Mouse (Mus musculus) intestine, embryonic 16.5 days (tissue): ENCODE data around the gene Rpn2. TPM values are rescaled to one million over a fixed set of nuclear protein-coding genes. Genes with fewer than 3 reads are reported as not detected.

ENCODE experiments used
- ATAC-seq: fragments of 200-750 bp; cut with Nextera tagmentation; 2 replicates; pipeline ENCODE4 v1.8.0; 2017; ENCODE audit warnings: moderate TSS enrichment, moderate library complexity
- H3K27ac ChIP-seq: fragments of 300-500 bp; sonication (generic); 2 replicates; pipeline ENCODE4 v1.5.1; 2014; ENCODE audit warnings: mild to moderate bottlenecking, low read length
- H3K27me3 ChIP-seq: fragments of 300-500 bp; sonication (generic); replicated peaks from 2 replicates; pipeline ENCODE4 v1.6.1; 2014; ENCODE audit warnings: low read length, control low read depth, mixed read lengths; ENCODE audit not compliant: control insufficient read depth, insufficient read depth
- H3K36me3 ChIP-seq: fragments of 300-500 bp; sonication (generic); 2 replicates; pipeline ENCODE4 v1.6.1; 2014; ENCODE audit warnings: low read length, control low read depth; ENCODE audit not compliant: control insufficient read depth, insufficient read depth
- H3K4me1 ChIP-seq: fragments of 300-500 bp; sonication (generic); 2 replicates; pipeline ENCODE4 v1.6.1; 2014; ENCODE audit warnings: low read length, control low read depth, mixed read lengths; ENCODE audit not compliant: control insufficient read depth, insufficient read depth
- H3K4me2 ChIP-seq: fragments of 300-500 bp; sonication (generic); 2 replicates; pipeline ENCODE4 v1.6.1; 2014; ENCODE audit warnings: low read depth, low read length, control low read depth
- H3K4me3 ChIP-seq: fragments of 300-500 bp; sonication (generic); 2 replicates; pipeline ENCODE4 v1.5.1; 2014; ENCODE audit warnings: mild to moderate bottlenecking, low read length
- H3K9ac ChIP-seq: fragments of 300-500 bp; sonication (generic); 2 replicates; pipeline ENCODE4 v1.6.1; 2014; ENCODE audit warnings: low read depth, low read length
- H3K9me3 ChIP-seq: fragments of 300-500 bp; sonication (generic); 2 replicates; pipeline ENCODE4 v1.6.1; 2016; ENCODE audit warnings: low read length, control low read depth; ENCODE audit not compliant: control insufficient read depth
- WGBS: fragments of 180-500 bp; shearing (Covaris S2); extraction: QIAGEN DNeasy Blood & Tissue Kit; methylation state at CpG from one replicate; pipeline ENCODE4 v1.1.7; 2014; 5-methylcytosine and 5-hydroxymethylcytosine counted together
- polyA plus RNA-seq: library from polyadenylated mRNA; unstranded; fragments of >200 nt; fragmentation: Nextera tagmentation; extraction: Ambion mirVana; gene quantifications from 2 replicates; pipeline ENCODE4 v1.2.1, GENCODE M21; 2015

Gene Rpn2
- polyA plus RNA-seq, 1 experiment from 2014 or later = 355 TPM

DNA sequence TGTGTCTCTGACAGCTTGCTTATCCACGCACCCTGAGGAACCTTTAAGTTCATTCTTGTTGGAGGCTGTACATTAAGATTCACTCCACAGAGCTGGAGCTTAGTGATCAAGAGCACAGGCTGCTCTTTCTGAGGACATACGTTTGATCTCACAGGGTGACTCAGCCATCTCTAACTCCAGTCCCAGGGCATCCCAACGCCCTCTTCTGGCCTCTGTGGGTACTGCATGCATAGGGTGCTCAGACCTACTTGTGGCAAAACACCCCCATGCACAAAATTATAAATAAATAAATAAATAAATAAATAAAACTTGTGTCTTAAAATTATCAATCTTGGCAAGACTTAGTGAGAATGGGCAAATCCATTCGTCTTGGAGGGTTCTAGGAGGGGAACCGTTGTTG lies 59.8 kb downstream of the Rpn2 start:
- Histone ChIP-seq H3K27ac (no peak overlapping the region), H3K27me3 (no peaks in the 10 kb centered on the region), H3K4me3 (no peak overlapping the region), H3K4me2 (no peak overlapping the region), H3K9me3 (no peaks in the 10 kb centered on the region), H3K9ac (no peak overlapping the region), H3K4me1 (peaks cover 9% of the 10 kb centered on the region; the same call in 1 of the 2 replicates), H3K36me3 (no peaks in the 10 kb centered on the region)
- ATAC-seq = no peak
- 44% methylated on average over 5 of the region's 5 CpGs for WGBS

GRCm38 (mm10) chr2:157339532-157339931 lies 60.7 kb downstream of the Rpn2 start:
- H3K27ac ChIP-seq = no peak overlapping the region
- H3K9me3 ChIP-seq = no peaks in the 10 kb centered on the region
- 71% methylated on average over 7 of the region's 7 CpGs for WGBS
- H3K9ac ChIP-seq = no peak overlapping the region
- no peaks in the 10 kb centered on the region for H3K36me3 ChIP-seq
- H3K4me3 ChIP-seq = no peak overlapping the region
- H3K27me3 ChIP-seq = no peaks in the 10 kb centered on the region
- ATAC-seq = no peak
- no peak overlapping the region for H3K4me2 ChIP-seq
- peaks cover 9% of the 10 kb centered on the region; the same call in 1 of the 2 replicates for H3K4me1 ChIP-seq

DNA sequence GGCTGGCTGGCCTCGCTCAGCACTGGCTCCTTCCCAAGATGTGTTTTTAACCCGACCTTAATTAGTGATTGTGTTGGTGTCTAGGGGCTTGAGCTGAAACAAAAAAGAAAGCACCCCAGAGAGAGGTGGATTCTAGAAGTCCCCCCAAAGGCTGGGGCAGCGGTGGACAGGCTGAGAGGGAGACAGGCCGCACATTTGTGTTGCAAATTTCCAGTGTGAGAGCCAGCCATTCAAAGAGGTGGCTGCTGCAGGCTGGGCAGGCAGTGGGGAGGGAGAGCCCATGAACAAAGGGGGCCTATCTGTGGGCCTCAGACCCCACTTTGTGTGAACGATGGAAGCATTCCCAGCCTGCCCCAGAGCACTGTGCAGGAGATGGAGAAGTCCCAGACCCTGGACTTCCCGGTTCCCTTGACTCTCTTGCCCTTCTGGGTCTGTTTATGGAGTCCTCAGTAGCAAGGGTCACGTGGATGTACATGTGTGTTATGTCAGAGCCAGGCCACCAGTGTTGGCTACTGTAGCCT lies 61.5 kb downstream of the Rpn2 start:
- ATAC-seq = peak; percentile 26
- H3K4me2 ChIP-seq = no peak overlapping the region
- H3K27me3 ChIP-seq = no peaks in the 10 kb centered on the region
- WGBS = 37% methylated on average over 7 of the region's 7 CpGs
- H3K27ac ChIP-seq = no peak overlapping the region
- H3K9ac ChIP-seq = peak overlapping the region; percentile 20; the same call in 1 of the 2 replicates
- H3K9me3 ChIP-seq = no peaks in the 10 kb centered on the region
- H3K4me1 ChIP-seq = peaks cover 9% of the 10 kb centered on the region; the same call in 1 of the 2 replicates
- H3K4me3 ChIP-seq = no peak overlapping the region
- no peaks in the 10 kb centered on the region for H3K36me3 ChIP-seq

GRCm38 (mm10) chr2:157341554-157342270 lies 62.9 kb downstream of the Rpn2 start:
- no peak overlapping the region for H3K4me3 ChIP-seq
- peaks cover 9% of the 10 kb centered on the region; the same call in 1 of the 2 replicates for H3K4me1 ChIP-seq
- no peaks in the 10 kb centered on the region for H3K27me3 ChIP-seq
- H3K27ac ChIP-seq = no peak overlapping the region
- no peaks in the 10 kb centered on the region for H3K36me3 ChIP-seq
- no peak overlapping the region for H3K9ac ChIP-seq
- no peak for ATAC-seq
- no peaks in the 10 kb centered on the region for H3K9me3 ChIP-seq
- no peak overlapping the region for H3K4me2 ChIP-seq
- 41% methylated on average over 11 of the region's 11 CpGs for WGBS

DNA sequence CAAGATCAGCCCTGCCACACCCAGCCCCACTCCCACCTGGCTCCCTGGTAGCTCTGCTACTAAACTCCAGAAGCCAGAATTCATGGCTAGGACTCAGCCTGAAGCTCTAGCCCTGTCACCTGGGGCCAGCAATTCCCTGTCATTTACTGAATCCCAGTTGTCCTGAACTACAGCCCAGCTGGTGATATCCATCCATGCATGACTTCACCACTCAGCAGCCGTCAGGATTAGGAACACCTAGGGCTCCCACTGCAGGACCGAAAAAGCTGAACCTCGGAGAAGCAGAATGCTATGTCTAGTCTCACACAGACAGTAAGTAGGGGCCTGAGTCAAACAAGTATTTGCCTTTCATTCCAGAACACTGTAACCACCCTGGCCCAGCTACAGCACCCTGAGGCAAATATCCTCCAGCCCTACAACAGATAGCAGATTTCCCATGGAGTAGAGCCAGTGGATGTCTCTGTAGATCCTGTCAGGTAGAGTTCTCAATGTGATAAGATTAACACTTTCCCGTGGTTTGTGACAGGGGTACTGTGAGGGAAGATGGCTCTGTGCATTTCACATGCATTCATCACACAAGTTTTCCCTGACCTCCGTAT lies 63.6 kb downstream of the Rpn2 start:
- Histone ChIP-seq H3K4me1 (peaks cover 10% of the 10 kb centered on the region), H3K27me3 (no peaks in the 10 kb centered on the region), H3K36me3 (no peaks in the 10 kb centered on the region), H3K4me2 (no peak overlapping the region), H3K27ac (no peak overlapping the region), H3K9me3 (no peaks in the 10 kb centered on the region), H3K4me3 (no peak overlapping the region), H3K9ac (no peak overlapping the region)
- WGBS = 57% methylated on average over 5 of the region's 5 CpGs
- ATAC-seq = no peak

GRCm38 (mm10) chr2:157343337-157343736 lies 64.5 kb downstream of the Rpn2 start:
- Histone ChIP-seq H3K9ac (no peak overlapping the region), H3K4me3 (no peak overlapping the region), H3K27ac (no peak overlapping the region), H3K27me3 (no peaks in the 10 kb centered on the region), H3K9me3 (no peaks in the 10 kb centered on the region), H3K36me3 (no peaks in the 10 kb centered on the region), H3K4me1 (peaks cover 13% of the 10 kb centered on the region), H3K4me2 (no peak overlapping the region)
- ATAC-seq = peak; percentile 52; the same call in 1 of the 2 replicates
- WGBS = 48% methylated on average over 6 of the region's 6 CpGs

- no peaks in the 10 kb centered on the region for H3K36me3 ChIP-seq
- H3K27me3 ChIP-seq = no peaks in the 10 kb centered on the region
- ATAC-seq = peak; percentile 56
- peak within 1 kb of the TSS; percentile 96 for H3K27ac ChIP-seq
- 62% methylated on average over 26 of the region's 26 CpGs for WGBS
- peaks cover 18% of the 10 kb centered on the region for H3K4me1 ChIP-seq
- no peak within 1 kb of the TSS for H3K4me2 ChIP-seq
- H3K9ac ChIP-seq = peak within 1 kb of the TSS; percentile 56
- H3K4me3 ChIP-seq = no peak within 1 kb of the TSS
- no peaks in the 10 kb centered on the region for H3K9me3 ChIP-seq
Measured at GRCm38 (mm10) chr2:157347361-157348159, 68.7 kb downstream of the Rpn2 start, which contains the start of gene Ghrh. TSS of gene Ghrh (minus strand) at chr2:157347506.

GRCm38 (mm10) chr2:157349121-157349778 lies 70.4 kb downstream of the Rpn2 start:
- peaks cover 15% of the 10 kb centered on the region for H3K4me1 ChIP-seq
- ATAC-seq = peak; percentile 46
- H3K9ac ChIP-seq = no peak overlapping the region
- no peaks in the 10 kb centered on the region for H3K36me3 ChIP-seq
- no peaks in the 10 kb centered on the region for H3K9me3 ChIP-seq
- H3K4me2 ChIP-seq = no peak overlapping the region
- peak overlapping the region; percentile 47 for H3K27ac ChIP-seq
- WGBS = 48% methylated on average over 12 of the region's 12 CpGs
- H3K4me3 ChIP-seq = no peak overlapping the region
- no peaks in the 10 kb centered on the region for H3K27me3 ChIP-seq

GRCm38 (mm10) chr2:157353183-157353582 lies 74.4 kb downstream of the Rpn2 start:
- Histone ChIP-seq H3K36me3 (no peaks in the 10 kb centered on the region), H3K9ac (no peak overlapping the region), H3K4me3 (no peak overlapping the region), H3K27ac (no peak overlapping the region), H3K27me3 (no peaks in the 10 kb centered on the region), H3K9me3 (no peaks in the 10 kb centered on the region), H3K4me1 (peaks cover 11% of the 10 kb centered on the region), H3K4me2 (no peak overlapping the region)
- 66% methylated on average over 4 of the region's 4 CpGs for whole genome bisulfite sequencing
- ATAC-seq = no peak
